Mouse (Mus musculus) A20 (cell line): ENCODE data around the gene Spg21.

ENCODE experiments used
- DNase-seq: peaks from one replicate; pipeline ENCODE4 v3.0.0-alpha.2; 2011; ENCODE audit warnings: low read depth, low spot score

The Spg21 gene

DNA sequence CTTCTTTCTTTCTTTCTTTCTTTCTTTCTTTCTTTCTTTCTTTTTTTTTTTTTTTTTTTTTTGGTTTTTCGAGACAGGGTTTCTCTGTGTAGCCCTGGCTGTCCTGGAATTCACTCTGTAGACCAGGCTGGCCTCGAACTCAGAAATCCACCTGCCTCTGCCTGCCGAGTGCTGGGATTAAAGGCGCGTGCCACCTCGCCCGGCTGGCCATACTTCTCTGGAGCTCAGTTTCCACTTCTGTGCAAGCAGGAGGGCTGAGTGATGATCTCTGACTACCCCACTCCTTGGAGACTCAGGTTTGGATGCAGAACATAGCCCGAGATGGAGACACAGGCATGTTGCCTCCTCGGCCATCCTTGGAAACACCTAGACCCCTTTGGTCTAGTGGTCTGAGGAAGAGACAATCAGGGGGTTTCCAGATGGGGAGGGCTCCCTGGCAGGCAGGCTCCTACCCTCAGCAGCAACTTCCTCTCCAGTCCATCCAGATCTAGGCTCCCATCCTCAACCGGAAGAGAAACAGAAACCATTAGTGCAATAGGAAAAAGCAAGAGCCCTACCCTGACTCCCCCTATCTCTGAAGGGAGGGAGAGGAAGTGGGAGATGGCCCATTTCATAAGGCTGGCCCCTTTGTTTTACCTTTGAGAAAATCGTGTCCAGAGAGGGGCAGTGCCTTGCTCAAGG is 75.2 kb downstream of the Spg21 start:
- DNase-seq, result no peak

DNA sequence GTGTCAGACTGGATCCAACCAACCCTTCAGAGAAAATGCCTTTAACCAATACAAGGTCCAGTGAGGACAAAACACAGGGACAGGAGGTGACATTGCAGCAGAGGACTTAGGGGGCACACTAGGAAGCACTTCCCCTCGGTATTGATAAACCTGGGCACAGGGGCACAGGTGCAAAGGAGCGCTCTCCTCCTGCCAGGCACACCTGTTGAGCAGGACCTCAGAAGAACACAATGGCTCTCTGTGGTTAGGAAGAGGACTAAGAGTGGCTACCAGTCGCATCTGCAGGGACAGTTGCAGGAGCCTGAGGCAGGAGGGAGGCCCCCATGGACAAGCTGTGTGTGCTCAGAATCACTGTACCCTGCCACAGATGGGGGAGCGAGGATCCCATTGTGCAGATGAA is 75.7 kb downstream of the Spg21 start:
- DNase-seq, result peak; percentile 81
